Mouse (Mus musculus) intestine, embryonic 16.5 days (tissue): ENCODE results near the gene Epgn. TPM values are rescaled to one million over a fixed set of nuclear protein-coding genes. Genes with fewer than 3 reads are reported as not detected.

Experiments
- ATAC-seq: fragments of 200-750 bp; cut with Nextera tagmentation; 2 replicates; pipeline ENCODE4 v1.8.0; 2017; ENCODE audit warnings: moderate TSS enrichment, moderate library complexity
- H3K27ac ChIP-seq: fragments of 300-500 bp; sonication (generic); 2 replicates; pipeline ENCODE4 v1.5.1; 2014; ENCODE audit warnings: mild to moderate bottlenecking, low read length
- H3K27me3 ChIP-seq: fragments of 300-500 bp; sonication (generic); replicated peaks from 2 replicates; pipeline ENCODE4 v1.6.1; 2014; ENCODE audit warnings: low read length, control low read depth, mixed read lengths; ENCODE audit not compliant: control insufficient read depth, insufficient read depth
- H3K36me3 ChIP-seq: fragments of 300-500 bp; sonication (generic); 2 replicates; pipeline ENCODE4 v1.6.1; 2014; ENCODE audit warnings: low read length, control low read depth; ENCODE audit not compliant: control insufficient read depth, insufficient read depth
- H3K4me1 ChIP-seq: fragments of 300-500 bp; sonication (generic); 2 replicates; pipeline ENCODE4 v1.6.1; 2014; ENCODE audit warnings: low read length, control low read depth, mixed read lengths; ENCODE audit not compliant: control insufficient read depth, insufficient read depth
- H3K4me2 ChIP-seq: fragments of 300-500 bp; sonication (generic); 2 replicates; pipeline ENCODE4 v1.6.1; 2014; ENCODE audit warnings: low read depth, low read length, control low read depth
- H3K4me3 ChIP-seq: fragments of 300-500 bp; sonication (generic); 2 replicates; pipeline ENCODE4 v1.5.1; 2014; ENCODE audit warnings: mild to moderate bottlenecking, low read length
- H3K9ac ChIP-seq: fragments of 300-500 bp; sonication (generic); 2 replicates; pipeline ENCODE4 v1.6.1; 2014; ENCODE audit warnings: low read depth, low read length
- H3K9me3 ChIP-seq: fragments of 300-500 bp; sonication (generic); 2 replicates; pipeline ENCODE4 v1.6.1; 2016; ENCODE audit warnings: low read length, control low read depth; ENCODE audit not compliant: control insufficient read depth
- WGBS: fragments of 180-500 bp; shearing (Covaris S2); extraction: QIAGEN DNeasy Blood & Tissue Kit; methylation state at CpG from one replicate; pipeline ENCODE4 v1.1.7; 2014; 5-methylcytosine and 5-hydroxymethylcytosine counted together
- polyA plus RNA-seq: library from polyadenylated mRNA; unstranded; fragments of >200 nt; fragmentation: Nextera tagmentation; extraction: Ambion mirVana; gene quantifications from 2 replicates; pipeline ENCODE4 v1.2.1, GENCODE M21; 2015

The Epgn gene
- polyA plus RNA-seq, 1 experiment from 2014 or later = 0.10 TPM

DNA sequence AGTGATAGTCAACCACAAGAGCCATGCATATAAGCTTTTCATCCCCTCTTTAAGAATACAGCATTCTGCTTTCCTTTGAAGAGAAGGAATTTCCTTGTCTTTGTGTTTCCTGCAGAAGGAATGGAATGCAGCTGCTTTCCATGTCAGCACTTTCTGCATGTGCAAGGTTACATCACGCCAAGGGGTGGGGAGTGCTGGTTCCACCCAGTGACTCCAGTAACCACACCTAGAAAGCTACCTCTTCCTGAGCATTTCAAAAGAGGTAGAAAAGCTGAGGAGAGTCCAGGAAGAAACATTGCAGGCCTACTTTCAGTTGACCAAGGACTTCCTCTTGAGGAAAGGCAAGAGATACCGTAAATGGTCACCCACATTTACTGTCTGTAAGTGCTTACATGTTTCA lies 8.1 kb downstream of the Epgn start:
- H3K27me3 ChIP-seq = no peaks in the 10 kb centered on the region
- 75% methylated on average over 2 of the region's 2 CpGs for WGBS

DNA sequence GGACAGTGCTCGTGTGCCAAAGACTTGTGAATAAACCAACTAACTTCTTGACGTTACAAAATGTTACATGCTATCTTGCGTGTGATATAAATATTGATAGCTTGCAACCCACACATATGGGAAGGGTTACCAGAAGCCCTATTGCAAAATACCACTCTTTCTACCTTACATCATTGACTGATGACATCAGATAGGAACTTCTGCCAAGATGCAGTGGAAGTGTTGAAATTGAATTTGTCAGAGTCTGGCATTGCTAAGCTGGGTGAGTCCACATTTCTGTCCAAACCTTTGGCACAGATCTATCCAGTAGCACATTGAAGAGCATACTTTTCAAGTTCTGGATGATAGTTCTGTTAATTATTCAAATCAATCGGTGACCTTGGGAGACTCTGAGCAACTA lies 9.4 kb downstream of the Epgn start:
- Histone ChIP-seq H3K36me3 (no peaks in the 10 kb centered on the region), H3K27me3 (no peaks in the 10 kb centered on the region), H3K4me2 (no peak overlapping the region), H3K4me1 (peaks cover 5% of the 10 kb centered on the region; the same call in 1 of the 2 replicates), H3K9ac (no peak overlapping the region), H3K9me3 (no peaks in the 10 kb centered on the region), H3K27ac (no peak overlapping the region), H3K4me3 (no peak overlapping the region)
- WGBS = 79% methylated on average over 4 of the region's 4 CpGs
- ATAC-seq = no peak

More for the DNA sequence above, 8.1 kb downstream of the Epgn start:
- no peak; the same call in 1 of the 2 replicates for ATAC-seq
- H3K27ac ChIP-seq = no peak overlapping the region
- H3K36me3 ChIP-seq = no peaks in the 10 kb centered on the region
- H3K4me1 ChIP-seq = peaks cover 5% of the 10 kb centered on the region; the same call in 1 of the 2 replicates
- no peak overlapping the region for H3K4me2 ChIP-seq
- H3K4me3 ChIP-seq = no peak overlapping the region
- H3K9ac ChIP-seq = no peak overlapping the region
- H3K9me3 ChIP-seq = no peaks in the 10 kb centered on the region

DNA sequence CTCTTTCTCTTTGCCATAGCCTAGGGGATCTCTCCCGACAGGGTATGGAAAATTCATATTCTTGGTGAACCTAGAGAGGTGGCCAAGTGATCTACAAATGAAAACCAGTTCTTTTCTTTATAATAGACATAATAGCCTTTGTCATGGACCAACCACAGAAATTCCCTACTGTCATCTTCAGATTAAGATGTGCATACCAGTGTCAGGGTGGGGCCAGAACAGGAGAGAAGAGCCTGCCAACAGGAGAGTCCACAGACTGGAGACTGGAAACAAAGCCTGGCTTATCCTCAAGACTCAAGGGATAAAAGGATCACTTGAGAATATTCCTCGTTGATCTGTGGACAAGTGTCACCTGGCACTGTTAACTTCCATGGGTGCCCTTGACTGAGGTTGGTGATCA lies 10.5 kb downstream of the Epgn start:
- Histone ChIP-seq H3K4me1 (peaks cover 5% of the 10 kb centered on the region; the same call in 1 of the 2 replicates), H3K27me3 (no peaks in the 10 kb centered on the region), H3K27ac (no peak overlapping the region), H3K4me3 (no peak overlapping the region), H3K36me3 (no peaks in the 10 kb centered on the region), H3K9ac (no peak overlapping the region), H3K9me3 (no peaks in the 10 kb centered on the region), H3K4me2 (no peak overlapping the region)
- WGBS = 81% methylated on average over 2 of the region's 2 CpGs
- ATAC-seq = no peak

DNA sequence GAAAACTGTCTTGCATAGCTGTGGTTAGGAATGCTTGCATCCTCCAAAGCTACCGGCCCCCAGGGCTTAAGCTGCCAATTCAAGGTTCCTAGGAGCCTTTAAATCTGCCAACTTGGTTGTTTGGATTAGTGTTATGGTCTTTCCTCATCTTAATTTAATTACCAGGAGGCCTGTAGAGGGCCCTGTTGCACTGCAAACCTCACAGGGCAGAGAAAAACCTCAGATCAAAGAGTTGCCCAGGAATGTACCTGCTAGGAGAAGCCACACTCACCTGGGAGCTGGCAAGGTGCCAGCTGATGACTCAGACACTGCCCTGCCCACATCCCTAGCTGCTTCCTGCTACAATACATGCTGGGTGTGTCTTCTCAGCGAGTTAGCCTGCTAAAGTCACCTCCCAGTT lies 11.3 kb downstream of the Epgn start:
- Histone ChIP-seq H3K4me3 (no peak overlapping the region), H3K9ac (no peak overlapping the region), H3K27me3 (no peaks in the 10 kb centered on the region), H3K4me1 (peaks cover 5% of the 10 kb centered on the region; the same call in 1 of the 2 replicates), H3K9me3 (no peaks in the 10 kb centered on the region), H3K27ac (no peak overlapping the region), H3K36me3 (no peaks in the 10 kb centered on the region), H3K4me2 (no peak overlapping the region)
- 14% methylated on average over 2 of the region's 2 CpGs for WGBS
- ATAC-seq = peak; percentile 98

DNA sequence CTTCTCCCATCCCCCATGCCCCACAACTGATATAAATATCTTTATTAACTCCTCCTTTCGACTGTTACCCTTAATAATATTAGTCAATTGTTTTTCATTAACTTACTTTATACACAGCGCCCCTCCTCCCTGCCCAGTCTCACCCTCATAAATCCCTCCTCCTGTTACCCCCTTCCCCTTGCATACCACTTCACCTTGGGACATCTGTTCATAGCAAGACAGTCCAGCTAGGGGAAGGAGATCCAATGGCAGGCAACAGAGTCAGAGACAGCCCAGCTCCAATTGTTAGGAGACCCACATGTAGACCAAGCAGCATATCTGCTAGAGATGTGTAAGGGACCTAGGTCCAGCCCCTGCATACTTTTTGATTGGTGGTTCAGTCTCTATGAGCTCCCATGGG lies 11.7 kb downstream of the Epgn start:
- no peaks in the 10 kb centered on the region for H3K27me3 ChIP-seq
- H3K9me3 ChIP-seq = no peaks in the 10 kb centered on the region
- no peak overlapping the region for H3K4me3 ChIP-seq
- no peaks in the 10 kb centered on the region for H3K36me3 ChIP-seq
- H3K4me2 ChIP-seq = no peak overlapping the region
- ATAC-seq = no peak; the same call in 1 of the 2 replicates
- 70% methylated on average over 2 of the region's 2 CpGs for WGBS
- no peak overlapping the region for H3K27ac ChIP-seq
- H3K9ac ChIP-seq = no peak overlapping the region
- peaks cover 5% of the 10 kb centered on the region; the same call in 1 of the 2 replicates for H3K4me1 ChIP-seq

DNA sequence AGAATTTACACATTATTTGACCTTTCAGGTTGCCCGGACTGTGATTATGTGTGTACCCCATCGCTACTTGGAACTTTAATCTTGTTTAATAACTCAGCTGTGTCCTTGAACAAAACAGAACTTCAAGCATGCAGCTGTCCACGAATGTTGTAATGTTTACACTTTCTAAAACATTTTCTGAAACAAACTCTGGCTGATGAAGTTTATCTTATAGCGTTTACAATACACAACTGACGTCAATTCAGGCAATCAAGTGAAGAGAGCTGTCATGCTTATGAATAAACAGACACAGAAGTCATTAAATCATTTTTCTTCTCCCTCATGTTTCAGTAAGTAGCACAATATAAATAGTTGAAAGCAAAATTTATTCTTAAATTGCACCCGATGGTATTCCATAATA lies 20.7 kb downstream of the Epgn start:
- Histone ChIP-seq H3K4me2 (no peak overlapping the region), H3K4me1 (no peaks in the 10 kb centered on the region), H3K27me3 (no peaks in the 10 kb centered on the region), H3K9me3 (no peaks in the 10 kb centered on the region), H3K4me3 (no peak overlapping the region), H3K27ac (no peak overlapping the region), H3K9ac (no peak overlapping the region), H3K36me3 (no peaks in the 10 kb centered on the region)
- WGBS = 48% methylated on average over 6 of the region's 6 CpGs
- ATAC-seq = peak; percentile 77

DNA sequence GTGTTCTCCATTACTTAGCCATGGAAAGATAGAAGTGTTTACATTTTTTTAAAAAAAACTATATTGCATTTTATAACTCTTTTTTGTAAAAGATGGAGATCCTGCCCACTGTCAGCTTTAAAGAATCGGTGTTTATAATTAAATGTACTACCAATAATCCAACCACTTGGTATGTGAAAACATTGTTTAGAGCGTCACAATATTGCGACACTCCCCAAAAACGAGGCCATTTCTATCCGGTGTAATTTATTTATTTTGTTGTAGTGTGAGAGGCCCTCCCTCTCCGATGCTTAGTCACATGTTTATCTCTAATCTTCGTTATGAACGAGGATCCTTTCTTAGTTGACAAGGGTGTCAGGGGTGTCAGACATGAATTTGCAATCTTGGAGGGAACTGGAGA lies 21.1 kb downstream of the Epgn start:
- WGBS = 63% methylated on average over 8 of the region's 8 CpGs
- peak; percentile 81 for ATAC-seq
- no peaks in the 10 kb centered on the region for H3K9me3 ChIP-seq
- no peak overlapping the region for H3K4me3 ChIP-seq
- no peak overlapping the region for H3K9ac ChIP-seq
- no peak overlapping the region for H3K4me2 ChIP-seq
- no peaks in the 10 kb centered on the region for H3K4me1 ChIP-seq
- H3K27ac ChIP-seq = no peak overlapping the region
- H3K36me3 ChIP-seq = no peaks in the 10 kb centered on the region
- H3K27me3 ChIP-seq = no peaks in the 10 kb centered on the region

DNA sequence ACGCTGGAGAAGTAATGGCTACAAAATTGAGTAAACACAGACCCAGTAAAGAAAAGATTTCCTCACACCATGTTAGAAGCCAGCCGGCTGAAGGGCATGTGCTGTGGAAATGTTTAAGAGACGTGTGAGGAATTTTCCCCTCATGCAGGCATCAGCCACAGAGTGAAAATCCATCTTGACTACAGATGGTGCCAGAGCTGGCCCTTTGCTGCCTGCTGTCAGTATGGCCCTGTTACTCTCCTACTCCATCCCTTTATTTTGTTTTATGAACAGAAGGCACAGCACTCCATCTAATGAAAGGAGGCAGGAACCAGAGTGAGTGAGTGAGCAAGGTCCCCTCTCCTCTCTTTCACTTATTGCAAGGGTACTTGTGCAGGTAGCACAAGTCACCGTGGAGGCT lies 45.1 kb downstream of the Epgn start:
- Histone ChIP-seq H3K36me3 (no peaks in the 10 kb centered on the region), H3K4me3 (no peak overlapping the region), H3K9me3 (no peaks in the 10 kb centered on the region), H3K27me3 (no peaks in the 10 kb centered on the region), H3K4me1 (peaks cover 15% of the 10 kb centered on the region), H3K27ac (no peak overlapping the region), H3K9ac (no peak overlapping the region), H3K4me2 (no peak overlapping the region)
- 59% methylated on average over 4 of the region's 4 CpGs for WGBS
- no peak for ATAC-seq

DNA sequence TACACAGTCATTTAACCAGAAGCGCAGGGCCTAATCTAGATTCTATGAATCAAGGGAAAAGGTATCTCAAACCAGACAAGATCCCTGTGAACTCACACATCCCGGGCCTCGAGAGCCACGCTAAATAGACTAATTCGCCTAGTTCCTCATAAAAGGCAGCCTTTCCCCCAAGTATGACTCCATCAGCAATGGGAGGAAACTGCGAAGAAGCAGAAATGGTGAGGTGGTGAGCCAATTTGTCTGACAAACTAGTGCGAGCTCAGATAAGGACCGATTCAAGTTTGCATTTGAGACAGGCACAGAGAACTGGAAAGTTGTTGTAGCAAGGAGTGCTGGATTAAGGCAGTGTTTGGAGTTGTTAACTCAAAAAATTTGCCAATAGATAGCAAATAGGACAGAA lies 46.4 kb downstream of the Epgn start:
- no peak for ATAC-seq
- Histone ChIP-seq H3K9me3 (no peaks in the 10 kb centered on the region), H3K4me2 (peak overlapping the region; percentile 59; the same call in 1 of the 2 replicates), H3K4me3 (peak overlapping the region; percentile 45), H3K4me1 (peaks cover 15% of the 10 kb centered on the region), H3K36me3 (no peaks in the 10 kb centered on the region), H3K27ac (no peak overlapping the region), H3K9ac (0 out of 2 replicates have a peak overlapping the region, but pooled peaks have one; percentile 19), H3K27me3 (no peaks in the 10 kb centered on the region)
- WGBS = 78% methylated on average over 8 of the region's 8 CpGs

DNA sequence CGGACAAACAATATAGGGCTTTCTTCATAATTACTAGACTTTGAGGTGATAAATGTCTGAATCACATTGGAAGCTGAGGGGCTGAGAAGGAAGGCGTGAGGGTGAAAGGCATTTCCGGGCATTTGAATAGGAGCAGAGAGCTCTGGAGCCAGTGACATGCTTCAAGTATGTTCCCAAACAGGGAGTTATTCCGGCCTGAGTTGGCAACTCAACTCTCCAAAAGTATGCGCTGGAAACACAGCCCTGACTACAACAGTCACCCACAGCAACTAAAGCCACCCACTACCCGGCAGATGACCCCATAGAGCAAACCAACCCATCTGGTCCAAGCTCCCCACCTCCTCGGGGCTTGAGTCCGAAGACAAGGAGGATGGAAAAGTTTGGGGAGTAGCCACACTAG lies 46.8 kb downstream of the Epgn start:
- H3K36me3 ChIP-seq = no peaks in the 10 kb centered on the region
- peak overlapping the region; percentile 59 for H3K4me2 ChIP-seq
- ATAC-seq = peak; percentile 17
- 36% methylated on average over 8 of the region's 8 CpGs for WGBS
- no peaks in the 10 kb centered on the region for H3K27me3 ChIP-seq
- peak overlapping the region; percentile 66 for H3K9ac ChIP-seq
- H3K27ac ChIP-seq = 0 out of 2 replicates have a peak overlapping the region, but pooled peaks have one; percentile 43
- H3K9me3 ChIP-seq = no peaks in the 10 kb centered on the region
- peak overlapping the region; percentile 45 for H3K4me3 ChIP-seq
- peaks cover 15% of the 10 kb centered on the region for H3K4me1 ChIP-seq
